Mouse (Mus musculus) heart, adult 11 months (tissue): Measurements from ENCODE around the gene Fgf9.

Experiments used
- DNase-seq: peaks from one replicate; pipeline ENCODE4 v3.0.0; 2022

Gene Fgf9

DNA sequence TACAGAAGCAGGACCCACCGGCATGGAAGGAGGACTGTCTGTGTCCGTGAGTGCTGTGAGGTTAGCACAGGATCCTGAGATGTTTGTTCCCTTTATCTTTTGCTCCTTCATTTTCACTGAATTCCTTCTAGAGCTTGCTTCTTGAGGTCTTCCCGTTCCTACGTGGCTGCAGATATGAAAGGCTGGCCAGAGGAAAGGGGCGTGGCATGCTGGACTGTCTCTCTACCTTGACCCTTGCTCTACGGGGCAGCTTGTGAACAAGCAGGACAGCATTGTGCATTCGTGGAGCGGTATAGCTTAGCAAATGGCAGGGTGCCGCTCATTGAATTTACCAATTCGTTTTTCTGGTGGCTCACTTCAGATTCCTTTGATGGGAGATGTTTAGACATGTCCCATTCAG lies 21.0 kb downstream of the Fgf9 start:
- DNase-seq = peak; percentile 54

DNA sequence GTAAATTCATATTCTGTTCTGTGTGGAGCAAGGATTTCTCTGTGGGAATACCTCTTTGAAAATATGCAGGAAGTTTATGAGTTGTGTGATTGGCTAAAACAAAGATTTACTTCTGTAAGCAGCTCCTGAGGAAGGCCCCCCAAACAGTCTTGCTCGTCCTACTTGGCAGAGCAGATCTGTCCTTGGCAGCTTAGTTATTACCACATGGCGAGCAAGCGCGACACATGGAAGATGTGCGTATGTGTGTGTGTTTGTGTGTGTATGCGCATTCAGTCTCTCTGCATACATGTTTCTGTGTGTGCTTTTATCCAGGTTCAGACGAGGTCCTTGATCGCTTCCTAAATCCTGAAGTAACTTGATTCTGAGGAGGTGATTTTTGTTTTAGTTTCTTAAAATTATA lies 29.3 kb downstream of the Fgf9 start:
- DNase-seq = peak; percentile 41

DNA sequence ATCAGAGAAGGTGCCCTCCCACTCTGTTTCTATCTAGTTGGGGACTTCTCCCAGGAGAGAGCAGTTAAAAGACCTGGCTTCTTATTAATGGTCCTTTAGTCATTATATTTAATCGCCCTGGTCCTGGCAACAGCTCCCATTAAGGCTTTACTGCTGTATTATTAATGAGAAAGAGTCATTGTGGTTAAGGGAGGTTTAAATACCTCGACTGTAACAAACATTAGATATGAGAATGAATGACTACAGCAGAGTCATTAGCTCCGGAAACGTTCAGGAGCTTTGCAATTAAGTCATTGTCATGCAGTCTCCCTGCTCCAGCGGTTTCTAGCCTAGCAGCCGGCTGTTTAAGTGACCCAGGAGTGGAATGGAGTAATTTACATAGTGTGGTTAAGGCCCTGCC lies 31.0 kb downstream of the Fgf9 start:
- DNase-seq = peak; percentile 48

DNA sequence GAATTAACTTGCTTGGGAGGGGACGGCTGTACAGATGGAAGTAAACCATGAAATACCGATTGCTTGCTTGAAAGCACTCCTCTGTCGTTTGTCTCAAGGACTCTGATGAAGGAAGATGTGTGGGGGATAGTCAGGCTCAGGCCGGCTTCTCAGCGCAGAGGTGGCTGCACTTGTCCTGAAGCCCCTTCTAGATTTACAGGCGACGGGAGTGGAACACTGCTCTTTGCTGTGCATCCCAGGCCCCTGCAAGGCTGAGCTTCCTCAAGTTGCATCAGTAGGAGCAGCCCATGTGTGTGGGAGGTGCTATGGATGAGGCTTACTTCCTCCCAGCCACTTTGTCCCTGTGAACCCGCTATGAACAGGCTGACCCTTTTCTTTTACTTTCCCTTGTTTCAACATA lies 33.9 kb downstream of the Fgf9 start:
- peak; percentile 73 for DNase-seq

DNA sequence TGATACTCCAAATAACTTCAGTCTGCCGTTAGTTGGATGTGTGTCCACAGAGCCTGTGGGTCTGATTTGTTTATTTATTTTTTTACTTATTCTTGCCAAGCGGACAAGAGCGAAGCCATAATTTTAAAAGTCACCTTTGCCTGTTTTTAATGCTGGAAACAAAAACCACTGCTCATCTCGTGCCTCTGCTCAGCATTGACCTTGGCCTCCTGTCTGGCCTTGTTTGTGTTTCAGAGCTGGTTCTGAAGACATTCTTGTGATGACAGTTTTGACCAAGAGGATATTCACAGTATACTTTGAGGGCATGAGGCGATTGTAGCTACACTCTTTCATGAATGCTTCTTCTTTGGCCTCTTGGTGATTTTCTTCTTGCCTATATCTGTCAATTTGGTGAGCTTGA lies 35.2 kb downstream of the Fgf9 start:
- DNase-seq = peak; percentile 46

DNA sequence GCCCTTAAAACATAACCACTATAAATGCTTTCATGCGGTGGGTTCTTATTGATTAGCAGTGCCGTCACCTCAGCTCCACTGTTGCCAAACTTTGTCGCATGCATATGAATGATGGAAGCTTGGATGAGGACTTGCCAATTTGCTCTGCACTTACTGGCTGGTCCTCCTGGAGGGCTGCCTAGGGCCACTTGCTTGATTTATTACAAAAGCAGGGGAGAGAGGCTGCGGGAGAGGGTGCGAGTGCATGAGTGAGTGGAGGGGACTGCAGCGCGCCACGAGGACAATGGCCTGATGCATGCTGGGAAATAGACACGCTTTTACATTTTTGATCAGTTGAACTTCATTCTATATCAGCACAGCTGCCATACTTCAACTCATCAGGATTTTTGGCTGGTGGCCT lies 39.3 kb downstream of the Fgf9 start:
- peak; percentile 83 for DNase-seq

DNA sequence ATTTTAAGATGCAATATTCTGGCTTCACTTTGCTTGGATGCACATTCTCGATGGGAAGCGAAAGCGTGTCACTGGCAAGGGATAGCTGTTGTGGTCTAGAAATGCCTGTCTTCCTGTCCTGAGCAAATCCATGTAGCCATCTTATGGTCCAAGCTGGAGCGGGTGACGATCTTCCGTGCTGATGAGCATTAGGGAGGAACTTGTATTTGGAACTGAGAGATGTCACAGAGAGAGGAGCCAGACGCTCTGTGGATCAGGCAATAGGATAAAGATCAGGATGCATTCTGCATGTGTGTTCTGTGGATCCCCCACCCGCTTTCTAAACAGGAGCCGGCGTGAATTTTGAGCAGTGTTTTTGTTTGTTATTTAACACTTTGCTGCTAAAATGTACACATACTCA lies 41.2 kb downstream of the Fgf9 start:
- DNase-seq = peak; percentile 64

DNA sequence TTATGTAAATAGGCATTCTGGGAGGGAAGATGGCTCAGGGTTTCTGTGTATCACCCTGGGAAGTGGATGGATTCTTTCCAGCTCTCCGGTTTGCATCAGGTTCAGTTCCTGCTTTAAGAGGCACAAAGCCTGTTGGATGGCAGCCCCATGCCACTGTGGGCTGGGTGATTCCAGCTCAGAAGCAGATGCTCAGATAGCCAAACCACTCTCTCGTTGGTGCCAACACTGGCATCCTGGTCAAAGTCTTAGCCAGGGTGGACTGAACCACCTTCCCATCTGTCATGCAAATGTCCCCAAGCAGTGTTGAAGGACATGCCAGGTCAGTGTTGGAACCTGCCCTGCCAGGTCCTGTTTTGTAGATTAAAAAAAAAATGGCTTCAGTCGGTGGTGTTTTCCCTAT lies 42.0 kb downstream of the Fgf9 start:
- peak; percentile 52 for DNase-seq

DNA sequence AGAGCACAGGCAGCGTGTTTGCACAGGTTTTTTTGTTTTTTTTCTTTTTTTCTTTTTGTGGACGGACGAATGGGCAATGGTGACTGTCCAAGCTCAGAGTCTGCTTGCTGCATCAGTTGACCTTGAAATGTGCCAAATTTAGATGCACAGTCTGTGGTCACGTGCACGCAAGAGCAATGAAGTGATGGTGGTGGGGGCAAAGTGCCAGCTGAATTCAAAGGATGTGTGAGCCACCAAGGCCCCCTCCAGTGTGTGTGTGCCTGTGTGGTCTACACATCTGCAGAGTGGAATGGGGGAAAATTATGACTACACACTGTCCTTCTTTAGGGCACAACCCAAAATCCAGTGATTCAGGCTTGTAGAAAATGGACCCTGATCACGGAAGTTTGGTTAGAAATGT lies 42.8 kb downstream of the Fgf9 start:
- DNase-seq = peak; percentile 65

DNA sequence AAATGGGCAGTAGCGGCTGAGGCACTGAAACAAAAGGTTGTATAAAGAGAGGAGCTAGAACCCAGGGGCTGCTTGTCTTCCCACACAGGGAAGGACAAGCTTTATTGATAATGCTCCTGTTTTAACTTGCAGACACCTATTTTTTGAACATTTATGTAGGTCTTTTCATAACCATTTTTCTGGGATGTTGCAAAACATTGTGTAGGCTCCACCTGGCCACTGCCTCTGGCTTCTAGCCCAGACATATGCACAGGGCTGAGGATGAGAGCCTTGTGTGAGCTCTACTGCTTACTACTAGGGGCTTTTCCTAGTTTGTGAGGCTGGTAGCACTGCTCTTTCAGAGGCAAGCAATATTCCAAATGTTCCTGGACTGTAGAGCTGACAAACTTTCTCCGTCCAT lies 43.8 kb downstream of the Fgf9 start:
- peak; percentile 21 for DNase-seq

DNA sequence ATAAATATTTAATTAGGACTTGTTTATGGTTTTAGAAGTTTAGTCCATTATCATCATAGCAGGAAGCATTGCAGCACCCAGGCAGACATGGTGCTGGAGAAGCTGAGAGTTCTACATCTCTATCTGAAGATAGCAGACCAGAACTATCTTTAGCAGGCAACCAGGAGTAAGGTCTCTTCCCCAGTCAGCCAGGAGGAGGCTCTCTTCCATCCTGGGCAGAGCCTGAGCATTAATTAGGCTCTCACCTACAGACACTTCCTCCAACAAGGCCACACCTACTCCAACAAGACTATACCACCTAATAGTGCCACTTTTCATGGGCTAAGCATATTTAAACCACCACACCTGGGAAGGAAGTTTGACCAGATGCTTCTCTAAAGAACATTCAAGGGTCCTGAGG lies 54.3 kb downstream of the Fgf9 start:
- peak; percentile 45 for DNase-seq

DNA sequence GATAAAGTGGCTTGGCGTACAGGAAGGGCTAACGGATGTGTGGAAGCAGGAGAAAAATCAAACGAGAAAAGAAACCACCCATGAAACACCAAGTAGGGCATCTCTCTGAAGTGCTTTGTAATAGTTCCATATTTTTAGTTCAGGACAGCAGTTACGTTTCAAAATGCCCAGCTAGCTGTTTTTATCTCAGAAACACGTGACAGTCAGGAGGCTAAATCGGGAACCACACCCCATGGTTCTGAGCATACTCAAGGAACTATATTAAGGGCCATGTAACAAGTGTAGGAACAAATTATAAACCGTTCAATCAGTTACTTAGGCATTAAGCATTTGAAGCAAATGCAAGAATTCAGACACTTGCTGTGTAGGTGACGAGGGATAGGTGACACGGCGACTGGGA lies 56.2 kb downstream of the Fgf9 start:
- peak; percentile 87 for DNase-seq

DNA sequence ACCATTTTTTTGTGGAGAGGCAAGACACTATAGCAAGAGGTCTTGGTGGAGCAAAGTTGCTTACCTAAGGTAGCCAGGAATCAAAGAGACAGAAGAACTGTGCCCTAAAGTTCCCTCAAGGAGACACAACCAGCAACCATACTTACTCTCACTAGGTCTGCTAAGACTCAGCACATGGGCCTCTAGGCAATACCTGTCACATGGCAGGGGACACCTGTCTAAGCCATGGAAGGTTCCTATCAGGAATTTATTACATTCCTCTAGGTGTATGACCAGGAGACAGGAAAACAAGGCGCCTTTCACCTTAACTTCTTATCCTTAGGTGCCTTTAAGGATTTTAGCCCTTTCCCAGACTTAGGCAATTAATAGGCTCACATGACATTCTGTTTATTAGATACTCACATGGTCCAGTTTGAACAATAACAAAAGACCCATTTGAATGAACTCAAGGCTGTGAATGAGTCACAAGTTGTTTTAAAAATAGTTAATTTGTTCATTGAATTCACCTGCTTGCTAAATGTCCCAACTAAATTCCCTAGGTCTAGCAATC lies 69.2 kb downstream of the Fgf9 start:
- no peak for DNase-seq

DNA sequence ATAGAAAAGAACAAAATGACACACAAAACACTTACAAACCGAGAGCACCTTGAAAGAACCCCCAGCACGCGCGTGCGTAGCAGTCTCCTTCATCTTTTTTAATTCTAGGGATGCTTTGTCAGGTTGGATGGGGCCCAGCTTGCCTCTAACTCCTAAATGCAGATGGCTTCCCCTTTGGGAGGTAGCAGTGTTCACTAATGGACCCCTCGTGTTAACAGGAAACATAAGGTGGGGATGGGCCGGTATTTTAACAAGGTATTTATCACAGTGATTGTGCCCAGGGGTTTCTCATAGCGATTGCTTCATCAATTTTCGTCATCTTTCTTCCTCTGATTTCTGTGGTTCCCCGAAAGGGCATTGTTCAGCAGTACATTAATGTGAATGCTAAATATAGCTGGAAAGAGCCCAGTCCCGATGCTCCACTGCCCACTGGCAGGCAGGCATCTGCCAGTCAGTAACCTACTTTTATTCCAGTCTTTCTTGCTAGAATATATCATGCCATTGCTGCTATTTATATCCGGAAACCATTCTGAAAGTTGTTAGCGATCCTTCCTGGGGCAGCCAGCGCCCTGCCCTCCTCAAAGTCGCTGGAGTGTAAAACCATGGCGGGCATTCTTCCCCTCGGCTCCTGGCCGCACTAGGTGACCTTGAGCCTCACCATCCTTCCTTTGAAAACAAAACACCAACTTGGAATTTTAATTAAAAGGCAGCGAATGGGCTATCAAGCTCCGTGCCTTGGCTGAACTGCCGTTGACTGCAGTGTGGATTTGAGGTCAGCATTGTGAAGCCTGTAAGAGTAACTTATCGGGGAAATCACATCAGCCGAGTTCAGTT lies 79.5 kb downstream of the Fgf9 start:
- no peak for DNase-seq

DNA sequence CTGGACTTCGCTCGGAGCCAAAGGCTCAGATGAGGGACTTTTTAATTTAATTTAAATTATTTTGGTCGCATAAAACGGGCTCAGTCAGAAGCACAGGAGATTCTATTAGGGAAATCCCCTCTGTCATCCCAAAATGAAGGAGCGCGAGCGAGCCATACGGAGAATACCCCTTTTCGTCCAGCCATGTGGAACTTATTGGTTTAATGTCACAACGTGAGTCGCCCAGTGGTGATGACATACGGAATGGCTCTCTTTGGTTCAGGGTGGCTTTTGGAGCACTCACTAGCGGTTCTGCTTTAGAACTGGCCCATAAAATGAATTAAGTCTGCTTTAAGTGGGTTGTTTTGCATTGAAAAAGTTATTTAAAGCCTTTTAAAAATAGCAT lies 80.1 kb downstream of the Fgf9 start:
- no peak for DNase-seq

DNA sequence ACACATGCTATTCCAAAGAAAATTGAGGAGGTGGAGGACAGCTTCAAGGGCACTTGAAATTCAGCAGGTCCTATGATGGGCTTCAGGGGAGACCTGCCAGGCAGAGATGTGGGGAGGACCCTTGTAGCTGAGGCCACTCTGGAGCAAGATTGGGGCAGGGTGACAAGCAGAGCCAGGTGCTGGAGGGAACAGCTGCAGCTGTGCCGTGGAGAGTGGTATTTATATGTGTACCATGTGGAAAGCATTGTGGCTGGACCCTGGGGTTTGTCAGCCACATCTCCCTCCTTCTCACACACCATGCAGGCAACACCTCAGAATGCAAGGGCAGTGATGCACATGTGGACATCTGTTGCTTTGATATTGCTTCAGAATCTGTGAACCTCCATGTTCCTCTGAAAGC lies 81.8 kb downstream of the Fgf9 start:
- DNase-seq = no peak

DNA sequence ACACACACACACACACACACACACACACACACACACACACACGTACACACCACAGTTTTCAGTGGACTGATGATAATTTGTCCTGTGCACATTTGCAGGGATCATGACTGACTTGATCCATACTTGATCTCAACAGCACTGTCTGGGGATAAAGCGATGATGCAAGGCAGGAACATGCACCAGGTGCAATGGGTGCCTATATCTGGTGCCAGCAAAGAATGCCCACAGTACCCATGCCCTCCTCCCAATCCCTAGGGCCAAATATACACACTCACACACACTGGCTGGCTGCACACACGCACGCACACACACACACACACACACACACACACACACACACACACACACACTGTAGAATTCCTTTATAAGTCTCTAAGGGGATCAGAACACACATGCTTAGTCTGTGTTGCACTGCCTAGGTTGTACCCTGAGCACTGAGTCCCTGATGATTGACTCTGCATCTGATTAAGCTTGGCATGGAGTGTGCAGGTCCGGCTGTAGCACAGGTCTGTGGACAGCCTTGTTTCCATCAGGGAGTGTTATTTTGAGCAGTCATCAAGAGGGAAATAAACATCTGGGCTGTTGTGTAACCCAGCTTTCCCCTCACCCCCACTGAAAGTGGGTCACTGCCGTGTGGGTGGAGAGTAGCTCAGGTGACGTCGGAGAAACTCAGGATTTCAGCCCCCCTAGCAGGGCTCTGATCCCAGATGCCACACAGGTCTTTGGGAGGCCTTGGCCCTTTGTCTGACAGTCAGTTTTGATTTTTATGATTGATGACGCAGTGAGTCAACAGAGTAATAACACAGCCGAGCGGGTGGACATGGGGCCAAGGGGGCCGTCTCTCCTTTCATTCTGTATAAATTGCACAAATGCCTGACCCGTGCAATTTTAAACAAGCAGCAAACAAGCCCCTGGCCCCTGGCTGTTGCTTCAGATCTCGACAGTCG lies 83.4 kb downstream of the Fgf9 start:
- no peak for DNase-seq

DNA sequence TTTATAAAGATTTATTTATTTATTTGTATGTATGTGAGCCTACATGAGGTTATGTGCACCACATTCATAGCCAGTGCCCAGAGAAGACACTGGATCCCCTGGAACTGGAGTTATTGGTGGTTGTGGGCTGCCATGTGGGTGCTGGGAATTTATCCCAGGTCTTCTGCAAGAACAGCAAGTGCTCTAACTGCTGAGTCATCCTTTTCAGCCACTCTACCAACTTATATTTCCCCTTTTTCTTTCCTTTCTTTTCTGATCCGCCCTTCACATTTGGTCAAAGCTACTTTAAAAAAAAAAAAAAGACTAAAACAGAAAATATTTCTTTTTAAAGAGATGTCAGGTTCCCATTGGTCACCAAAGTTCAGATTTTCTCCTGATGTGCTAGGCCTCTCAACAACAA lies 90.3 kb downstream of the Fgf9 start:
- DNase-seq = no peak
